Mouse (Mus musculus): ENCODE measurements around the gene Cldn34c4.

Gene Cldn34c4

DNA sequence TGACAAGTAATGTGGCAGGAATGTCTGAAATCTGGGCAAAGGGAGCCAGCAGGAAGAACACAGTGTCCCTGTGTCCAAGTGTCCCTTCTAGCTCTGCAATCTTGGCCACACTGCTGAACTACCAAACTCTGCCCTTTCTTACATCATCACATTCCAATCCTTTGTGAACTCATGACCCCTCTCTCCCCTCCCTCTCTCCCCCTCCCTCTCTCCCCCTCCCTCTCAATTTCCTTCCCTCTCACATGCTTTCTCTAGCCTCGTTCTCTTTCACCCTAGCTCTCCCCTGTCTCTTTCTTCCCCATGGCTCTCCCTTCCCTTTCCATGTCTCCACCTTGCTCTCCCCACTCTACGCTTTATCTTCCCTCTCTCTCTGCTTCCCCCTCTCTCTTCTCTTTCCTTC lies at the start of gene Cldn34c4:
Gene Cldn34c4 (minus strand): TSS at position 101 of the 400 bp plus-strand sequence.
- DNase-seq: no peak

DNA sequence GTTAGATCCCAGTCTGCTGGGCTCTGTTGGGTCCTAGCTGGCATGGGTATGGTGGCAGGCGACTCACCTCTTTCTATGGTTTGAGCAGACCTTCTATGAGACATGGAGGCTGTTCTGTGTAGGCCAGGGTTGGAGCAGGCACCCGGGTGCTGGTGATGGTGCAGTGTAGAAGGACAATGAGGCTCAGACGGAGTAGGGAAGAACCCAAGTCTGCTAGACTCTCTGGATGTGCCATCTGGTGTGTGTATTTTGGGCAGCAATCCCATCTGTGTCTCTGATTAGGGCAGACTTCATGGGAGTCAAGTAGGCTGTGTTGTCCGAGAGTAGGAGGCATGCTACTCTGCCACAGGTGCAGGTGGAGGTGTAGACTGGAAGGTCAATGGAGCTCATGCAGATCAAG lies 10.7 kb upstream of the Cldn34c4 start:
- no peak for DNase-seq
